Mouse (Mus musculus): ENCODE data around the gene Zfp652. TPM values are rescaled to one million over a fixed set of nuclear protein-coding genes. Genes with fewer than 3 reads are reported as not detected.
A peak's percentile ranks its signal among the peaks of the same experiment; 100 is the strongest.

The Zfp652 gene
- polyA plus RNA-seq, 1 experiment = 93.0 TPM

- Histone ChIP-seq H3K27ac (ENCODE audit: insufficient read depth, low read depth, low read length) (no peak overlapping the region; the same call in 1 of the 2 replicates), H3K4me3 (ENCODE audit: insufficient read depth, low read depth, low read length) (no peak overlapping the region), H3K4me1 (ENCODE audit: control insufficient read depth, insufficient read depth, low read length) (peaks cover 30% of the 10 kb centered on the region)
- TF ChIP-seq CTCF (IDR thresholded peaks at IDR 0.05; ENCODE audit: insufficient read depth, low read depth, low read length) = no peak
- TF ChIP-seq POLR2A (IDR thresholded peaks at IDR 0.05; ENCODE audit: insufficient read depth, low read depth, low read length) = no peak
- 16% methylated on average over 18 of the region's 18 CpGs for WGBS
Observed at GRCm38 (mm10) chr11:95833631-95834142, 121.2 kb downstream of the Zfp652 start.

GRCm38 (mm10) chr11:95834143-95834667, 121.7 kb downstream of the Zfp652 start:
- 19% methylated on average over 22 of the region's 22 CpGs for WGBS

GRCm38 (mm10) chr11:95834742-95835710, 122.6 kb downstream of the Zfp652 start:
- Histone ChIP-seq H3K27ac (ENCODE audit: insufficient read depth, low read depth, low read length) (no peak overlapping the region), H3K4me3 (ENCODE audit: insufficient read depth, low read depth, low read length) (no peak overlapping the region), H3K4me1 (ENCODE audit: control insufficient read depth, insufficient read depth, low read length) (peaks cover 30% of the 10 kb centered on the region)
- TF ChIP-seq POLR2A (IDR thresholded peaks at IDR 0.05; ENCODE audit: insufficient read depth, low read depth, low read length) (no peak), CTCF (IDR thresholded peaks at IDR 0.05; ENCODE audit: insufficient read depth, low read depth, low read length) (no peak)
- 51% methylated on average over 15 of the region's 15 CpGs for WGBS

More at GRCm38 (mm10) chr11:95834143-95834667, 121.7 kb downstream of the Zfp652 start:
- Histone ChIP-seq H3K4me3 (ENCODE audit: insufficient read depth, low read depth, low read length) (no peak overlapping the region), H3K4me1 (ENCODE audit: control insufficient read depth, insufficient read depth, low read length) (peaks cover 30% of the 10 kb centered on the region), H3K27ac (ENCODE audit: insufficient read depth, low read depth, low read length) (no peak overlapping the region)
- TF ChIP-seq POLR2A (IDR thresholded peaks at IDR 0.05; ENCODE audit: insufficient read depth, low read depth, low read length) (no peak), CTCF (IDR thresholded peaks at IDR 0.05; ENCODE audit: insufficient read depth, low read depth, low read length) (no peak)

GRCm38 (mm10) chr11:95835832-95836231, 123.4 kb downstream of the Zfp652 start:
- peaks cover 22% of the 10 kb centered on the region for H3K4me1 ChIP-seq (ENCODE audit: control insufficient read depth, insufficient read depth, low read length)
- TF ChIP-seq CTCF (IDR thresholded peaks at IDR 0.05; ENCODE audit: insufficient read depth, low read depth, low read length) (no peak), POLR2A (IDR thresholded peaks at IDR 0.05; ENCODE audit: insufficient read depth, low read depth, low read length) (no peak)
- 58% methylated on average over 6 of the region's 6 CpGs for WGBS
- no peak overlapping the region for H3K4me3 ChIP-seq (ENCODE audit: insufficient read depth, low read depth, low read length)
- H3K27ac ChIP-seq (ENCODE audit: insufficient read depth, low read depth, low read length) = no peak overlapping the region

- peaks cover 22% of the 10 kb centered on the region for H3K4me1 ChIP-seq (ENCODE audit: control insufficient read depth, insufficient read depth, low read length)
- H3K27ac ChIP-seq (ENCODE audit: insufficient read depth, low read depth, low read length) = no peak overlapping the region
- 64% methylated on average over 6 of the region's 6 CpGs for whole genome bisulfite sequencing
- no peak for TF ChIP-seq POLR2A (IDR thresholded peaks at IDR 0.05; ENCODE audit: insufficient read depth, low read depth, low read length)
- no peak for TF ChIP-seq CTCF (IDR thresholded peaks at IDR 0.05; ENCODE audit: insufficient read depth, low read depth, low read length)
- H3K4me3 ChIP-seq (ENCODE audit: insufficient read depth, low read depth, low read length) = no peak overlapping the region
Observed at GRCm38 (mm10) chr11:95836433-95836832, 124.0 kb downstream of the Zfp652 start.

GRCm38 (mm10) chr11:95837059-95837458, 124.6 kb downstream of the Zfp652 start, which contains the start of gene Gngt2:
Gene Gngt2 (plus strand): TSS chr11:95837216.
- Histone ChIP-seq H3K4me3 (ENCODE audit: insufficient read depth, low read depth, low read length) (no peak within 1 kb of the TSS), H3K27ac (ENCODE audit: insufficient read depth, low read depth, low read length) (no peak within 1 kb of the TSS), H3K4me1 (ENCODE audit: control insufficient read depth, insufficient read depth, low read length) (peaks cover 25% of the 10 kb centered on the region)
- WGBS = 60% methylated on average over 10 of the region's 10 CpGs
- TF ChIP-seq CTCF (IDR thresholded peaks at IDR 0.05; ENCODE audit: insufficient read depth, low read depth, low read length) = 0 out of 2 replicates have a peak, but pooled peaks have one; percentile 1
- no peak for TF ChIP-seq POLR2A (IDR thresholded peaks at IDR 0.05; ENCODE audit: insufficient read depth, low read depth, low read length)

- no peak overlapping the region for H3K27ac ChIP-seq (ENCODE audit: insufficient read depth, low read depth, low read length)
- no peak overlapping the region for H3K4me3 ChIP-seq (ENCODE audit: insufficient read depth, low read depth, low read length)
- peaks cover 34% of the 10 kb centered on the region for H3K4me1 ChIP-seq (ENCODE audit: control insufficient read depth, insufficient read depth, low read length)
- WGBS = 76% methylated on average over 4 of the region's 4 CpGs
- no peak for TF ChIP-seq CTCF (IDR thresholded peaks at IDR 0.05; ENCODE audit: insufficient read depth, low read depth, low read length)
- no peak for TF ChIP-seq POLR2A (IDR thresholded peaks at IDR 0.05; ENCODE audit: insufficient read depth, low read depth, low read length)
Observed at GRCm38 (mm10) chr11:95838598-95838997, 126.1 kb downstream of the Zfp652 start.

- TF ChIP-seq POLR2A (IDR thresholded peaks at IDR 0.05; ENCODE audit: insufficient read depth, low read depth, low read length) (no peak), CTCF (IDR thresholded peaks at IDR 0.05; ENCODE audit: insufficient read depth, low read depth, low read length) (no peak)
- 85% methylated on average over 8 of the region's 8 CpGs for WGBS
- Histone ChIP-seq H3K4me3 (ENCODE audit: insufficient read depth, low read depth, low read length) (no peak overlapping the region), H3K27ac (ENCODE audit: insufficient read depth, low read depth, low read length) (no peak overlapping the region), H3K4me1 (ENCODE audit: control insufficient read depth, insufficient read depth, low read length) (peaks cover 29% of the 10 kb centered on the region)
Observed at GRCm38 (mm10) chr11:95838999-95839868, 126.8 kb downstream of the Zfp652 start.
